In the genomic region with DNA sequence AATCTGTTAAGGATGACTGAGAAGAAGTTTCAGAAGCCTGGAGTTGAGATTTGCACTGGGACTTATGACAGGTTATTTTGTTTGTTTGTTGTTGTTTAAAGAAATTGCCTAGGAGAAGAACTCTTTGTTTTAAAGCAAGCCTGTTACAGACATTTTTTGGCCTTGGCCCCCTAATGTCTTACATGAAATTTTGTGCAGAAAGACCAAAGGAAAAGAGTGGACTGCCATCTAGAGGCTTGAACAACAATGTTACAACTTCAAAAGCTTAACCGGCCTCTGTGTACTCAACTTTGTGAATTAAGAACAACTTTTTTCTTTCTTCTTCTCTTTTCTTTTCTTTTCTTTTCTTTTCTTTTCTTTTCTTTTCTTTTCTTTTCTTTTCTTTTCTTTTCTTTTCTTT, we compare ENCODE assay signal across 11 mouse cellular contexts. TPM values are rescaled to one million over a fixed set of nuclear protein-coding genes. Genes with fewer than 3 reads are reported as not detected.
DNase-seq lines count a peak whose midpoint lies in the region; ATAC-seq and TF ChIP-seq lines count a peak whose summit lies in the region.
"Had no signal": no experiment of that assay in that cellular context is flagged by ENCODE, and none has a peak within 500 bp of the region (broad histone marks: within the 10 kb centered on the region; RNA-seq: fewer than 3 reads in every experiment).

No protein-coding gene starts in this region.

- peak; percentile 21; the same call in 1 of the 2 replicates for TF ChIP-seq CTCF in liver, embryonic 14.5 days (IDR thresholded peaks at IDR 0.05; ENCODE audit: low read depth)

- TF ChIP-seq EP300 in liver, embryonic 14.5 days (IDR thresholded peaks at IDR 0.05; ENCODE audit: low read depth) = no peak

- ATAC-seq in forebrain, embryonic 14.5 days = no peak
- ATAC-seq in liver, embryonic 14.5 days (ENCODE audit: insufficient read depth) = no peak
- ATAC-seq: Patski had no signal

- H3K9ac ChIP-seq in forebrain, embryonic 14.5 days (ENCODE audit: low read length) = no peak overlapping the region
- no peak overlapping the region for H3K9ac ChIP-seq in liver, embryonic 14.5 days (replicated peaks)
- H3K9ac ChIP-seq: stomach, embryonic 15.5 days had no signal

- H3K27me3 ChIP-seq in forebrain, embryonic 14.5 days (replicated peaks; ENCODE audit: control insufficient read depth, insufficient read depth, low read length) = no peaks in the 10 kb centered on the region
- no peaks in the 10 kb centered on the region for H3K27me3 ChIP-seq in forebrain, embryonic 10.5 days (ENCODE audit: poor library complexity, severe bottlenecking)
- no peaks in the 10 kb centered on the region for H3K27me3 ChIP-seq in liver, embryonic 14.5 days (ENCODE audit: control insufficient read depth, insufficient read depth, low read length)
- H3K27me3 ChIP-seq: Patski; stomach, embryonic 15.5 days had no signal

- no peak overlapping the region for H3K27ac ChIP-seq in forebrain, embryonic 14.5 days (ENCODE audit: low read depth, low read length)
- H3K27ac ChIP-seq in forebrain, embryonic 10.5 days = no peak overlapping the region
- no peak overlapping the region for H3K27ac ChIP-seq in liver, embryonic 14.5 days

- no peaks in the 10 kb centered on the region for H3K9me3 ChIP-seq in forebrain, embryonic 14.5 days (replicated peaks; ENCODE audit: control insufficient read depth, low read length)
- H3K9me3 ChIP-seq in forebrain, embryonic 10.5 days = no peaks in the 10 kb centered on the region
- no peaks in the 10 kb centered on the region for H3K9me3 ChIP-seq in liver, embryonic 14.5 days (ENCODE audit: control insufficient read depth, low read length)
- H3K9me3 ChIP-seq: stomach, embryonic 15.5 days had no signal

- 39% methylated on average over 1 of the region's 1 CpGs for WGBS in forebrain, embryonic 14.5 days
- WGBS in forebrain, embryonic 10.5 days = 51% methylated on average over 1 of the region's 1 CpGs
- WGBS in liver, embryonic 14.5 days (ENCODE audit: insufficient replicate concordance) = 40% methylated on average over 1 of the region's 1 CpGs

- H3K4me3 ChIP-seq in forebrain, embryonic 14.5 days (ENCODE audit: low read depth, low read length) = no peak overlapping the region
- no peak overlapping the region for H3K4me3 ChIP-seq in forebrain, embryonic 10.5 days
- no peak overlapping the region for H3K4me3 ChIP-seq in liver, embryonic 14.5 days (ENCODE audit: insufficient read depth in 1 of 2, low read depth in 2 of 2, low read length in 2 of 2)
- H3K4me3 ChIP-seq: erythroblast, embryonic 14.5 days; stomach, embryonic 15.5 days had no signal

- peak; percentile 83 for DNase-seq in forebrain, embryonic 14.5 days (ENCODE audit: low spot score)
- DNase-seq in forebrain, embryonic 10.5 days (ENCODE audit: extremely low spot score, low spot score) = no peak
- DNase-seq in liver, embryonic 14.5 days (ENCODE audit: low read depth in 3 of 3, low spot score in 3 of 3) = no peak
- DNase-seq in liver (no peak), R1 (ENCODE audit: low read depth, low spot score) (peak; percentile 40)
- peak; percentile 36 for DNase-seq in mesoderm, embryonic 11.5 days (ENCODE audit: low read depth, low spot score)
- no peak for DNase-seq in right cerebral cortex, postnatal 25 days
- DNase-seq in layer of hippocampus, postnatal 10 days (ENCODE audit: low spot score in 2 of 2) = no peak

- peaks cover 12% of the 10 kb centered on the region; the same call in 1 of the 2 replicates for H3K36me3 ChIP-seq in forebrain, embryonic 14.5 days (ENCODE audit: control insufficient read depth, insufficient read depth, low read length)
- H3K36me3 ChIP-seq in forebrain, embryonic 10.5 days (replicated peaks) = peaks cover 38% of the 10 kb centered on the region
- no peaks in the 10 kb centered on the region for H3K36me3 ChIP-seq in liver, embryonic 14.5 days (replicated peaks; ENCODE audit: control insufficient read depth, insufficient read depth, low read depth)

- no peaks in the 10 kb centered on the region; the same call in 1 of the 2 replicates for H3K4me1 ChIP-seq in forebrain, embryonic 14.5 days (ENCODE audit: control insufficient read depth, insufficient read depth, low read length)
- H3K4me1 ChIP-seq in forebrain, embryonic 10.5 days = 0 out of 2 replicates have a peak, but pooled peaks cover 5% of the 10 kb centered on the region
- no peaks in the 10 kb centered on the region; a peak in 1 of 4 replicates for H3K4me1 ChIP-seq in liver, embryonic 14.5 days (replicated peaks; ENCODE audit: control insufficient read depth in 2 of 2, insufficient read depth in 2 of 2, low read length in 1 of 2)
- H3K4me1 ChIP-seq: stomach, embryonic 15.5 days had no signal

- H3K4me2 ChIP-seq in forebrain, embryonic 14.5 days (ENCODE audit: low read length) = no peak overlapping the region
- H3K4me2 ChIP-seq in liver, embryonic 14.5 days (ENCODE audit: low read depth) = no peak overlapping the region
- H3K4me2 ChIP-seq: stomach, embryonic 15.5 days had no signal

RNA-seq across cellular contexts. Expression of a gene that starts 36.7 kb away (rescaled TPM):
- polyA plus RNA-seq in forebrain, embryonic 14.5 days (2014; fragmentation: Nextera tagmentation; extraction: Ambion mirVana) = 1.6 and 2.0 TPM in 2 replicates
- 0.95 and 1.1 TPM in 2 replicates for polyA plus RNA-seq in forebrain, embryonic 10.5 days (2016; fragmentation: Nextera tagmentation; extraction: Ambion mirVana)
- polyA plus RNA-seq in liver, embryonic 14.5 days (2012; rRNA removed) = 874 and 1,404 TPM in 2 replicates
- polyA plus RNA-seq in liver, embryonic 14.5 days (2014; fragmentation: Nextera tagmentation; extraction: Ambion mirVana) = 3,278 and 3,386 TPM in 2 replicates
- total RNA-seq in layer of hippocampus, postnatal 10 days (2021) = under 1 TPM; 0.33 to 0.94 TPM
- polyA plus RNA-seq: Patski had no signal

RNA-seq across cellular contexts. Expression of a gene that starts 43.8 kb away (rescaled TPM):
- not detected in 2 replicates for polyA plus RNA-seq in forebrain, embryonic 14.5 days (2014; fragmentation: Nextera tagmentation; extraction: Ambion mirVana)
- not detected in 2 replicates for polyA plus RNA-seq in forebrain, embryonic 10.5 days (2016; fragmentation: Nextera tagmentation; extraction: Ambion mirVana)
- polyA plus RNA-seq in liver, embryonic 14.5 days (2012; rRNA removed) = 2.7 and 3.4 TPM in 2 replicates
- polyA plus RNA-seq in liver, embryonic 14.5 days (2014; fragmentation: Nextera tagmentation; extraction: Ambion mirVana) = 4.1 and 5.8 TPM in 2 replicates
- not detected for total RNA-seq in layer of hippocampus, postnatal 10 days (2021)
- polyA plus RNA-seq: erythroblast, embryonic 14.5 days; Patski had no signal

RNA-seq across cellular contexts. Expression of a gene that starts 48.9 kb away (rescaled TPM):
- not detected in 2 replicates for polyA plus RNA-seq in forebrain, embryonic 14.5 days (2014; fragmentation: Nextera tagmentation; extraction: Ambion mirVana)
- not detected in 2 replicates for polyA plus RNA-seq in forebrain, embryonic 10.5 days (2016; fragmentation: Nextera tagmentation; extraction: Ambion mirVana)
- polyA plus RNA-seq in liver, embryonic 14.5 days (2012; rRNA removed) = 0.02 TPM in 1 of 2 replicates, not detected in the other
- not detected in 2 replicates for polyA plus RNA-seq in liver, embryonic 14.5 days (2014; fragmentation: Nextera tagmentation; extraction: Ambion mirVana)
- total RNA-seq in layer of hippocampus, postnatal 10 days (2021) = not detected
- polyA plus RNA-seq: erythroblast, embryonic 14.5 days; Patski had no signal

Comparison
In these comparisons a context has a peak if more than half of its experiments do, and no peak if none do; other contexts are left out.
1. DNase-seq: peak in forebrain, embryonic 14.5 days (single experiment), R1 (single experiment) and mesoderm, embryonic 11.5 days (single experiment); none in forebrain, embryonic 10.5 days (single experiment), liver, embryonic 14.5 days (0 of 3), liver (single experiment), right cerebral cortex, postnatal 25 days (single experiment) and layer of hippocampus, postnatal 10 days (0 of 2).
2. RNA of a gene that starts 36.7 kb away (polyA plus RNA-seq): 874 to 3,386 TPM in liver, embryonic 14.5 days; 1.6 to 2.0 TPM in forebrain, embryonic 14.5 days and 0.95 to 1.1 TPM in forebrain, embryonic 10.5 days; every median in the first group is over 100 times any median in the second.